Mouse (Mus musculus): ENCODE measurements around the gene Ide.

DNA sequence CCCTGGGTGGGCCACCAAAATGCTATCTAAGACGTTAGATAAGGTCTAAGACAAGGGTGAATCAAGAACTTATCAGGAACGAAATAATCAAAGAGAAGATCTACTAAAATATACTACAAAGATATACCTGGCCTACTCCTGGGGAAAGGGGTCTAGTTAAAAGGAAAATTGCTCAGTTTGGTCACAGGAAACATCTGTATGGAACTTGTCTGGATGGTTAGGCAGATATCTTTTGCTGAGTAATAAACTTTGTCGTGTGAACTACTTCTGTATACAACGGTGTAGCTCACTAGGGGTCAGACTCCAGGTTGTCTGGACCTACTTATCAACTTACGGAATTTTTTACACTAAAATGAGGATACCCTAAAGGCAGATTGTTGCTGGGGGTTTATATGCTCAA is 22.4 kb upstream of the Ide start:
- TF ChIP-seq POLR2A (IDR thresholded peaks at IDR 0.05; ENCODE audit: low read depth, low read length) (no peak), CTCF (conservative IDR thresholded peaks at IDR 0.05; ENCODE audit: insufficient read depth, insufficient read length, low read depth, low read length) (no peak)
